Mouse (Mus musculus): Measurements from ENCODE around the gene Vav3.

DNA sequence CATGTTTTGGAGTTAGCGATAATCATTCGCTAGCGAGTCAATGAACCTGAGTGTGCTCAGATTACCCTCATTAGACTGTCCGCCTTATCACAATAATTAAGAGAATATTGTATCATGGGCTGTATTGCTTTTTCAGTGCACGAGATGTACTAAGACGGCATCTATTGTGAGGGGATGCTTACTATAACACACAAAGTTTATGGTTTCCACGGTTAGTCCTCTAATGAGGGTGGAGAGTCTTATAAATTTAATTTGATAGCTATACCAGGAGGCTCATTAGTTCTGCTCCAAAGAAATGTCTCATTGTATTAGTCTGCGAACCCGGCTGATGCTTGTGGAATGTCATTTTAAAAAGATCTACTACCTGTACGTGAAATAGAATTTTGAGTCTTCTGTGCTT, 175.9 kb downstream of the Vav3 start:
- no peak for TF ChIP-seq MAX (IDR thresholded peaks at IDR 0.05; ENCODE audit: low read length)
- no peak for TF ChIP-seq CTCF (conservative IDR thresholded peaks at IDR 0.05 in 1 of 2, IDR thresholded peaks at IDR 0.05 in 1 of 2; ENCODE audit: low read depth in 2 of 2, low read length in 2 of 2)
- TF ChIP-seq EP300 (IDR thresholded peaks at IDR 0.05; ENCODE audit: low read length), result no peak
